Mouse (Mus musculus) spleen, postnatal 0 days (tissue): ENCODE results near the gene Ccdc186. TPM values are rescaled to one million over a fixed set of nuclear protein-coding genes. Genes with fewer than 3 reads are reported as not detected.

Experiments used
- polyA plus RNA-seq: library from polyadenylated mRNA; unstranded; fragments of >200 nt; fragmentation: Nextera tagmentation; extraction: Ambion mirVana; gene quantifications from 2 replicates; pipeline ENCODE4 v1.2.1, GENCODE M21; 2015

Gene Ccdc186
- 8.8 and 10.1 TPM in 2 replicates for polyA plus RNA-seq

DNA sequence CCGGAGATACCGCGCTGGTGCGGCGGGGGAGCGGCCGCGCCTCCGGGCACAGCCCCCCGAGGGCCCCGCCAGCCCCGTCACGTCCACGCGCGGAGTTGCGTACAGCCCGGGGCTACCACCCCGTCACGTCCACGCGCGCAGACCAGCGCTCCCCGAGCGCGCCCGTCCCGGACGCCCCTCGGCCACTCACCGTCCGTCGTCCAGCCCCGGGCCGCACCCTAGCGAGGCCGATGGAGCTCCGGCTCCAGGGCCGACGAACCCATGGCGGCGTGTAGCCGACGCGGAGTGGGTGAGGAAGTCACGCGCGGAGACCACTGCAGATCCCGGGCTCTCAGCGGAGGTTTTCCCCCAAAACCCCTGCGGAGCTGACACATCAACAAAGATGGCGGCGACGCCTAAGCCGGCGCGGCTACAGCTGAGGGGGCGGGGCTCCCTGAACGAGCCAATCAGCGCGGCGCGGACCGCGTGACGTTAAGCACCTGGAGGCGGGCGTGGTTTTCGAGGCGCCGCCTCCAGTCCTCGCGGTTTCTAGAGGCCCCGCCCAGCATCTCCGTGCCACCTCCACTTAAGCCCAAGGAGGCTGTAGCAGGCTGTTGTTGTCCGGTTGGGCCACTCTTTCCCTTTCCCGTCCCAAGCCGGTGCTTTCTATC, at the start of gene Ccdc186:
Ccdc186 (minus strand) TSS at position 393 of the 650 bp plus-strand sequence.

DNA sequence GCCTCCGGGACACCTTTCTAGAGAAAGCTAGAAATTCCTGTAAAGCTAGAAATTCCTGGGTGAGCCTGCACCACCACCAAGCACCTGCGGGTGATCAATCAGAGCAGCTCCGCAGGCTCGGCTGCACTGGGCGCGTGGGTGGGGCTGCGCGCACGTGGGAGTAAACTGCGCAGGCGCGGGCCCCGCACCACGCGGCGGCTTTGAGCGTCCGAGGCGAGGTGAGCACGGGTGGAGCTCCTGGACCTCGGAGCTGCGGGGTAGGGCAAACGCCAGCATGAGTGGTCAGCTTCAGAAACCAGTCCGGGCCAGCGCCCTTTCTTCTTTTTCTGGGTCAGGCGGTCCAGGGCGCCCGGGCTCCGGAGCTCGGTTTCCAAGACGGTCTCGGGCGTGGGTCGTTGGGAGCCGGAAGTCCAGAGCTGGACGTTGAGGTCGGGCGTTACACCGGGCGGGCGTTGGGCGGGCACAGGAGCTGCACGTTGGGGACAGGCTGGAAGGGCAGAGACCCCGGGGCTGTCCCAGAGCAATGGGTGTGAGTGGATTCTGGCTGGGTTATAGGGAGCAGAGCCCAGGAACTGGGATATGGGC, 4.1 kb upstream of the Ccdc186 start, which contains the start of gene Tdrd1:
Tdrd1 (plus strand) TSS at position 163 of the 585 bp plus-strand sequence.

Other genes with a start within 250 kb of the Ccdc186 start
- 0.71 and 0.78 TPM in 2 replicates for gene Adrb1, start 100.0 kb downstream of the Ccdc186 start, polyA plus RNA-seq
- 0.02 TPM in 1 of 2 replicates, not detected in the other for gene Tdrd1, start 4.0 kb upstream of the Ccdc186 start, polyA plus RNA-seq
- gene Vwa2, start 52.1 kb upstream of the Ccdc186 start, polyA plus RNA-seq: 0.06 TPM in 2 replicates
- gene Afap1l2, start 186.0 kb upstream of the Ccdc186 start, polyA plus RNA-seq: 9.3 and 14.3 TPM in 2 replicates